Mouse (Mus musculus): ENCODE measurements around the gene Stab2.

- TF ChIP-seq CTCF (IDR thresholded peaks at IDR 0.05; ENCODE audit: low read depth): no peak
- TF ChIP-seq EP300 (IDR thresholded peaks at IDR 0.05; ENCODE audit: low read depth): no peak
Observed at GRCm38 (mm10) chr10:86972503-86972826, 35.4 kb downstream of the Stab2 start.
